Mouse (Mus musculus) CH12.LX (cell line): ENCODE measurements around the gene Nufip1. TPM values are rescaled to one million over a fixed set of nuclear protein-coding genes. Genes with fewer than 3 reads are reported as not detected.

ENCODE experiments used
- DNase-seq: peaks from one replicate; pipeline ENCODE4 v3.0.0-alpha.2; 2013; ENCODE audit errors: extremely low read depth
- H3K27ac ChIP-seq: 2 replicates; pipeline ENCODE4 v1.5.1; 2012; ENCODE audit warnings: low read depth, mild to moderate bottlenecking, control low read depth, moderate library complexity; ENCODE audit not compliant: insufficient read depth
- H3K27me3 ChIP-seq: replicated peaks from 2 replicates; pipeline ENCODE3; 2012; ENCODE audit warnings: inconsistent platforms
- H3K36me3 ChIP-seq, 2 experiments: replicated peaks in 1 of 2; 2 replicates each; pipeline versions ENCODE3 to v1.6.1; 2012; ENCODE audit warnings: inconsistent platforms in 1 of 2, low read length in 1 of 2, mild to moderate bottlenecking in 1 of 2, mixed read lengths in 1 of 2, moderate library complexity in 1 of 2; ENCODE audit not compliant: control insufficient read depth in 1 of 2, insufficient read depth in 1 of 2
- H3K4me1 ChIP-seq, 2 experiments: 2 replicates each; pipeline ENCODE4 v1.6.1; 2012; ENCODE audit warnings: inconsistent platforms in 1 of 2, moderate library complexity in 1 of 2; ENCODE audit not compliant: insufficient read depth in 2 of 2, control insufficient read depth in 1 of 2
- H3K4me2 ChIP-seq: 2 replicates; pipeline ENCODE4 v1.6.1; 2012; ENCODE audit warnings: low read depth, mild to moderate bottlenecking, control low read depth; ENCODE audit not compliant: poor library complexity, insufficient read depth, severe bottlenecking
- H3K4me3 ChIP-seq, 3 experiments: fragments of 150-350 bp in 1 of 3; sonication (generic) in 1 of 3; replicated peaks in 1 of 3; 2 replicates each; pipeline versions ENCODE3 to v1.5.1; 2011 to 2012; ENCODE audit warnings: low read depth in 2 of 3, low read length in 2 of 3, mild to moderate bottlenecking in 2 of 3, moderate library complexity in 2 of 3, control low read depth in 1 of 3, improper control_type of control experiment in 1 of 3, inconsistent platforms in 1 of 3, mixed read lengths in 1 of 3; ENCODE audit not compliant: poor library complexity in 1 of 3
- H3K79me2 ChIP-seq: replicated peaks from 2 replicates; pipeline ENCODE4 v1.6.1; 2012; ENCODE audit warnings: mild to moderate bottlenecking, moderate library complexity; ENCODE audit not compliant: control insufficient read depth, poor library complexity, insufficient read depth, severe bottlenecking; ENCODE audit errors: extremely low read depth
- H3K9ac ChIP-seq: 2 replicates; pipeline ENCODE4 v1.6.1; 2012; ENCODE audit warnings: low read depth, mild to moderate bottlenecking, control low read depth, moderate library complexity; ENCODE audit not compliant: insufficient read depth
- H3K9me3 ChIP-seq: replicated peaks from 2 replicates; pipeline ENCODE3; 2012; ENCODE audit warnings: low read length, inconsistent platforms, mixed read lengths
- BHLHE40 ChIP-seq: IDR thresholded peaks from 2 replicates; pipeline ENCODE4 v1.6.1; 2011; ENCODE audit warnings: mild to moderate bottlenecking, low read depth, low read length, improper control_type of control experiment
- CTCF ChIP-seq, 2 experiments: IDR thresholded peaks in 1 of 2; conservative IDR thresholded peaks in 1 of 2; 2 replicates each; pipeline ENCODE4 v1.5.1; 2011 to 2012; ENCODE audit warnings: low read depth in 2 of 2, low read length in 2 of 2, improper control_type of control experiment in 1 of 2, inconsistent platforms in 1 of 2, mild to moderate bottlenecking in 1 of 2, moderate library complexity in 1 of 2
- ELF1 ChIP-seq: IDR thresholded peaks from 2 replicates; pipeline ENCODE4 v1.6.1; 2014; ENCODE audit warnings: low read depth, mild to moderate bottlenecking, inconsistent platforms, low read length, improper control_type of control experiment
- EP300 ChIP-seq: IDR thresholded peaks from 2 replicates; pipeline ENCODE4 v1.6.1; 2011; ENCODE audit warnings: low read length, improper control_type of control experiment
- IRF4 ChIP-seq: IDR thresholded peaks from 2 replicates; pipeline ENCODE4 v1.6.1; 2014; ENCODE audit warnings: low read depth, mild to moderate bottlenecking, inconsistent platforms, low read length, improper control_type of control experiment
- MAZ ChIP-seq: IDR thresholded peaks from 2 replicates; pipeline ENCODE4 v1.6.1; 2012; ENCODE audit warnings: low read depth, mild to moderate bottlenecking, inconsistent platforms, low read length, improper control_type of control experiment, moderate library complexity
- MEF2A ChIP-seq: IDR thresholded peaks from 2 replicates; pipeline ENCODE4 v1.6.1; 2014; ENCODE audit warnings: low read depth, mild to moderate bottlenecking, inconsistent platforms, low read length, improper control_type of control experiment, borderline replicate concordance
- MXI1 ChIP-seq: IDR thresholded peaks from 2 replicates; pipeline ENCODE4 v1.6.1; 2011; ENCODE audit warnings: mild to moderate bottlenecking, low read depth, low read length, improper control_type of control experiment
- MYC ChIP-seq: IDR thresholded peaks from 2 replicates; pipeline ENCODE4 v1.6.1; 2011; ENCODE audit warnings: low read depth, mild to moderate bottlenecking, improper control_type of control experiment, low read length
- NELFE ChIP-seq: IDR thresholded peaks from 2 replicates; pipeline ENCODE4 v1.6.1; 2011; ENCODE audit warnings: low read depth, low read length, improper control_type of control experiment
- RAD21 ChIP-seq: IDR thresholded peaks from 2 replicates; pipeline ENCODE4 v1.6.1; 2011; ENCODE audit warnings: low read depth, mild to moderate bottlenecking, low read length, improper control_type of control experiment, moderate library complexity
- RCOR1 ChIP-seq: conservative IDR thresholded peaks from 2 replicates; pipeline ENCODE4 v1.6.1; 2012; ENCODE audit warnings: low read depth, mild to moderate bottlenecking, inconsistent platforms, low read length, improper control_type of control experiment
- SMC3 ChIP-seq: IDR thresholded peaks from 2 replicates; pipeline ENCODE4 v1.6.1; 2011; ENCODE audit warnings: low read depth, low read length, improper control_type of control experiment
- TBP ChIP-seq: conservative IDR thresholded peaks from 2 replicates; pipeline ENCODE4 v1.6.1; 2011; ENCODE audit warnings: low read depth, low read length, improper control_type of control experiment
- UBTF ChIP-seq: IDR thresholded peaks from 2 replicates; pipeline ENCODE4 v1.6.1; 2012; ENCODE audit warnings: low read depth, mild to moderate bottlenecking, inconsistent platforms, low read length, improper control_type of control experiment, moderate library complexity
- USF1 ChIP-seq: IDR thresholded peaks from 2 replicates; pipeline ENCODE4 v1.6.1; 2014; ENCODE audit warnings: low read depth, mild to moderate bottlenecking, inconsistent platforms, low read length, improper control_type of control experiment
- USF2 ChIP-seq: conservative IDR thresholded peaks from 2 replicates; pipeline ENCODE4 v1.6.1; 2011; ENCODE audit warnings: low read depth, low read length, improper control_type of control experiment
- ZC3H11A ChIP-seq: IDR thresholded peaks from 2 replicates; pipeline ENCODE4 v1.6.1; 2012; ENCODE audit warnings: low read depth, mild to moderate bottlenecking, inconsistent platforms, low read length, improper control_type of control experiment
- ZMIZ1 ChIP-seq: IDR thresholded peaks from 2 replicates; pipeline ENCODE4 v1.6.1; 2012; ENCODE audit warnings: low read depth, mild to moderate bottlenecking, inconsistent platforms, low read length, improper control_type of control experiment
- ZNF384 ChIP-seq: IDR thresholded peaks from 2 replicates; pipeline ENCODE4 v1.6.1; 2012; ENCODE audit warnings: low read depth, low read length, improper control_type of control experiment, inconsistent platforms
- dilution Hi-C: fragments of 300-500 bp; cut with MboI; formaldehyde crosslinking; loops from 2 replicates; pipeline ENCODE4 v1.14.3; 2020; ENCODE audit warnings: low sequenced_read_pairs; ENCODE audit not compliant: extremely low pct_unique_long_range_greater_than_20kb, extremely low pct_ligation_motif_present
- in situ Hi-C: fragments of 300-500 bp; cut with MboI; formaldehyde crosslinking; loops from 3 replicates; pipeline ENCODE4 v1.14.3; 2019; ENCODE audit warnings: low sequenced_read_pairs, low pct_ligation_motif_present, low pct_unique_long_range_greater_than_20kb, mixed read lengths
- polyA plus RNA-seq: library from polyadenylated mRNA; unstranded; fragments of >175 nt; gene quantifications from 2 replicates; pipeline ENCODE4 v1.2.1, GENCODE M21; 2012; ENCODE audit warnings: low read depth; ENCODE audit not compliant: insufficient read length
- total RNA-seq, 2 experiments: library from RNA; depleted of rRNA; stranded (reverse); fragments of 300-350 nt in 1 of 2; fragments of >200 nt in 1 of 2; gene quantifications; 2 replicates each; pipeline ENCODE4 v1.2.3; 2012 to 2014

Nufip1 gene
- total and polyA plus RNA-seq, 3 experiments = 14.8 to 32.1 (median 24.6) TPM

GRCm38 (mm10) chr14:76134975-76135374 is 24.3 kb downstream of the Nufip1 start:
- no peak for DNase-seq
- Histone ChIP-seq H3K27ac (no peak overlapping the region), H3K4me1 (no peaks in the 10 kb centered on the region), H3K36me3 (peaks cover 45 to 77% of the 10 kb centered on the region in 2 experiments), H3K4me3 (no peak overlapping the region), H3K9me3 (no peaks in the 10 kb centered on the region), H3K79me2 (no peaks in the 10 kb centered on the region), H3K27me3 (no peaks in the 10 kb centered on the region), H3K4me2 (no peak overlapping the region), H3K9ac (no peak overlapping the region)
- in situ Hi-C loops = no loop called here
- dilution Hi-C loops = no loop called here
- TF ChIP-seq EP300 (no peak), UBTF (no peak), RCOR1 (no peak), IRF4 (no peak), MEF2A (no peak), CTCF (conservative IDR thresholded peaks at IDR 0.05 in 1 of 2, IDR thresholded peaks at IDR 0.05 in 1 of 2; ENCODE audit: low read depth in 2 of 2, low read length in 2 of 2) (peak in 1 of 2 experiments; percentile 10; a peak in 2 of 4 replicates), ZNF384 (0 out of 2 replicates have a peak, but pooled peaks have one; percentile 37), SMC3 (no peak), TBP (no peak), MXI1 (no peak), MAZ (no peak), BHLHE40 (no peak), USF1 (no peak), MYC (no peak), NELFE (no peak)

- Histone ChIP-seq H3K4me2 (no peak overlapping the region), H3K79me2 (no peaks in the 10 kb centered on the region), H3K4me1 (peaks cover 14 to 44% of the 10 kb centered on the region in 2 experiments), H3K4me3 (no peak overlapping the region), H3K36me3 (peaks cover 0 to 10% of the 10 kb centered on the region in 2 experiments)
- dilution Hi-C loops (no loop called here), in situ Hi-C loops (no loop called here)
- no peak for TF ChIP-seq ZC3H11A
- TF ChIP-seq, all 38 proteins: peak for 0
- Histone ChIP-seq H3K27ac (no peak overlapping the region), H3K9me3 (no peaks in the 10 kb centered on the region), H3K9ac (no peak overlapping the region), H3K27me3 (no peaks in the 10 kb centered on the region)
- no peak for DNase-seq
These were observed 34.6 kb downstream of the Nufip1 start for GRCm38 (mm10) chr14:76145248-76145647.

- Histone ChIP-seq H3K4me2 (no peak overlapping the region), H3K4me3 (no peak overlapping the region), H3K27me3 (no peaks in the 10 kb centered on the region), H3K4me1 (peaks cover 16 to 50% of the 10 kb centered on the region in 2 experiments), H3K27ac (no peak overlapping the region), H3K36me3 (peaks cover 0 to 5% of the 10 kb centered on the region in 2 experiments), H3K9me3 (no peaks in the 10 kb centered on the region), H3K9ac (no peak overlapping the region), H3K79me2 (no peaks in the 10 kb centered on the region)
- dilution Hi-C loops = no loop called here
- DNase-seq = no peak
- TF ChIP-seq BHLHE40 (no peak), MAZ (no peak), ELF1 (no peak), USF2 (no peak), ZMIZ1 (no peak), RAD21 (no peak), ZC3H11A (no peak)
- TF ChIP-seq, all 38 proteins: peak for 0
- in situ Hi-C loops = no loop called here
These were observed 35.2 kb downstream of the Nufip1 start for GRCm38 (mm10) chr14:76145868-76146267.
